Mouse (Mus musculus): ENCODE results near the gene Sfxn2. TPM values are rescaled to one million over a fixed set of nuclear protein-coding genes. Genes with fewer than 3 reads are reported as not detected.

Gene Sfxn2
- 9.4 and 10.0 TPM in 2 replicates for polyA plus RNA-seq (2015; fragmentation: Nextera tagmentation; extraction: Ambion mirVana)

DNA sequence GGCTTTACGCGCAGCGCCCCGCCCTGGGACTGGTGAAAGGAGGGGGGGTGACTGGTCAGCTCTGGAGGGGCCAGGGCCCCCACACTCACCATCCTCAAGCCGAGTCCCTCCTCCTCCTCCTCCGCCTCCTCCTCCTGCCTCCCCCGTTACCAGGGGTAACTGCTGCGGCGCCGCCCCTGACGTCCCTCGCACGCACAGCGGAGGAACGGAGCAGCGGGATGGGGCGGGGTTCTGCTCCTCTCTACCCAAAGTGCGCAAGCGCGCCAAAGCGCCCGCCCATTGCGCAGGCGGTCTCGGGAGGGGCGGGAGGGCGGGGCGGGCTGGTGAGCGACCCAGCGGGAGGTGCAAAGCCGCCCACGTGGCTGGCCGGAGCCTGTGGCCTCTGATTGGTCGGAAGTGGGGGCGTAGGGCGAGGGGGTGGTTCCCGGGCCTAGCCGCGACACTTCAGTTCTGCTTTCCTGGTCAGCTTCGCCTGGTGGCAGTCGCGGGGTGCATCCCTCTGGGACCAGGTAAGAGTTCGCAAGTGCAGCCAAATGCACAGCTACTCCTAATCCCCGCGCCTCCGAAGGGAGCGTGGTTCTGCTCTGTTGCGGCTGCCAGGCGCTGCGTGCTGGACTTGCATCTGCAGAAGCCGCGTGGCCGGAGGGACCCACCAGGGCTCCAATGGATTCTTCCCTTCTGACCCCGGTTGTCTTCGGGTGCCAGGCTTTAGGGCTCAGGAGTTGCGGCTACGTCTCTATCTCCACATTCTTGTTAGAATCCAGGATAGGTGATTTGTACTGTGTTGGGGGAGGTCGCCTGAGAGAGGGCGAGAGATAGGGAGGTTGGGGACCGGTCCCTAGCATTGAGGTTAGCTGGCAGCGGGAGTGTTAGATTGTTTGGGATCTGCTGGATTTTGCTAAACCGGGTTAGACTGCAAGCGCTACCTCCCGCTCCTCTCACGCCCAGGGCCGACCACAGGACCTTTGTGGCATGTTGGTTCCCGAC lies at the start of gene Sfxn2, which contains the start of gene Arl3:
TSS of gene Sfxn2 (plus strand) at position 415 of the 987 bp plus-strand sequence.
TSS of gene Arl3 (minus strand) at position 248 of the 987 bp plus-strand sequence.
- TF ChIP-seq EP300 (optimal IDR thresholded peaks at IDR 0.05) (no peak), CTCF (IDR thresholded peaks at IDR 0.05; ENCODE audit: low read depth) (peak; percentile 57)
- Histone ChIP-seq H3K4me2 (replicated peaks; ENCODE audit: low read depth) (peak within 1 kb of the TSS; percentile 79), H3K36me3 (ENCODE audit: control insufficient read depth, insufficient read depth, low read length) (no peaks in the 10 kb centered on the region), H3K9me3 (ENCODE audit: control insufficient read depth, low read length) (no peaks in the 10 kb centered on the region), H3K27me3 (ENCODE audit: control insufficient read depth, insufficient read depth, low read length) (no peaks in the 10 kb centered on the region), H3K9ac (ENCODE audit: low read length) (peak within 1 kb of the TSS; percentile 70), H3K4me1 (replicated peaks; ENCODE audit: control insufficient read depth, insufficient read depth) (no peaks in the 10 kb centered on the region), H3K27ac (replicated peaks) (peak within 1 kb of the TSS; percentile 71), H3K4me3 (ENCODE audit: low read depth, low read length) (peak within 1 kb of the TSS; percentile 72)
- ATAC-seq (ENCODE audit: low FRiP score, low TSS enrichment) (peak; percentile 98), DNase-seq (ENCODE audit: low spot score) (peak; percentile 98)
- WGBS = under 1% methylated on average over 63 of the region's 67 CpGs

- no peaks in the 10 kb centered on the region for H3K9me3 ChIP-seq (ENCODE audit: control insufficient read depth, low read length)
- H3K4me2 ChIP-seq (replicated peaks; ENCODE audit: low read depth) = peak overlapping the region; percentile 46
- peak overlapping the region; percentile 73 for H3K27ac ChIP-seq (replicated peaks)
- WGBS = 15% methylated on average over 20 of the region's 20 CpGs
- H3K4me1 ChIP-seq (replicated peaks; ENCODE audit: control insufficient read depth, insufficient read depth) = peaks cover 17% of the 10 kb centered on the region
- peak; percentile 66 for DNase-seq (ENCODE audit: low spot score)
- ATAC-seq (ENCODE audit: low FRiP score, low TSS enrichment) = peak; percentile 43
- peak overlapping the region; percentile 27; the same call in 1 of the 2 replicates for H3K9ac ChIP-seq (ENCODE audit: low read length)
- TF ChIP-seq CTCF (IDR thresholded peaks at IDR 0.05; ENCODE audit: low read depth) = no peak
- TF ChIP-seq EP300 (optimal IDR thresholded peaks at IDR 0.05) = no peak
- no peak overlapping the region; the same call in 1 of the 2 replicates for H3K4me3 ChIP-seq (ENCODE audit: low read depth, low read length)
- no peaks in the 10 kb centered on the region for H3K36me3 ChIP-seq (ENCODE audit: control insufficient read depth, insufficient read depth, low read length)
- no peaks in the 10 kb centered on the region for H3K27me3 ChIP-seq (ENCODE audit: control insufficient read depth, insufficient read depth, low read length)
These were observed 49.5 kb upstream of the Sfxn2 start for GRCm38 (mm10) chr19:46523480-46524151.

- DNase-seq (ENCODE audit: low spot score) (no peak), ATAC-seq (ENCODE audit: low FRiP score, low TSS enrichment) (no peak; the same call in 1 of the 2 replicates)
- Histone ChIP-seq H3K4me2 (replicated peaks; ENCODE audit: low read depth) (peak overlapping the region; percentile 46), H3K4me1 (replicated peaks; ENCODE audit: control insufficient read depth, insufficient read depth) (peaks cover 19% of the 10 kb centered on the region), H3K9ac (ENCODE audit: low read length) (0 out of 2 replicates have a peak overlapping the region, but pooled peaks have one; percentile 27), H3K9me3 (ENCODE audit: control insufficient read depth, low read length) (no peaks in the 10 kb centered on the region), H3K36me3 (ENCODE audit: control insufficient read depth, insufficient read depth, low read length) (no peaks in the 10 kb centered on the region), H3K27ac (replicated peaks) (peak overlapping the region; percentile 73), H3K27me3 (ENCODE audit: control insufficient read depth, insufficient read depth, low read length) (no peaks in the 10 kb centered on the region), H3K4me3 (ENCODE audit: low read depth, low read length) (no peak overlapping the region; the same call in 1 of the 2 replicates)
- 19% methylated on average over 6 of the region's 6 CpGs for WGBS
- TF ChIP-seq CTCF (IDR thresholded peaks at IDR 0.05; ENCODE audit: low read depth) (no peak), EP300 (optimal IDR thresholded peaks at IDR 0.05) (no peak)
These were observed 49.0 kb upstream of the Sfxn2 start for GRCm38 (mm10) chr19:46524152-46524544.

GRCm38 (mm10) chr19:46524601-46525321 lies 48.4 kb upstream of the Sfxn2 start:
- WGBS = 31% methylated on average over 14 of the region's 14 CpGs
- H3K4me3 ChIP-seq (ENCODE audit: low read depth, low read length) = no peak overlapping the region
- H3K27me3 ChIP-seq (ENCODE audit: control insufficient read depth, insufficient read depth, low read length) = no peaks in the 10 kb centered on the region
- no peaks in the 10 kb centered on the region for H3K9me3 ChIP-seq (ENCODE audit: control insufficient read depth, low read length)
- peaks cover 25% of the 10 kb centered on the region for H3K4me1 ChIP-seq (replicated peaks; ENCODE audit: control insufficient read depth, insufficient read depth)
- no peaks in the 10 kb centered on the region for H3K36me3 ChIP-seq (ENCODE audit: control insufficient read depth, insufficient read depth, low read length)
- H3K4me2 ChIP-seq (replicated peaks; ENCODE audit: low read depth) = peak overlapping the region; percentile 46
- TF ChIP-seq CTCF (IDR thresholded peaks at IDR 0.05; ENCODE audit: low read depth) (peak; percentile 61), EP300 (optimal IDR thresholded peaks at IDR 0.05) (no peak)
- H3K9ac ChIP-seq (ENCODE audit: low read length) = no peak overlapping the region
- DNase-seq (ENCODE audit: low spot score) = peak; percentile 82
- ATAC-seq (ENCODE audit: low FRiP score, low TSS enrichment) = peak; percentile 83
- H3K27ac ChIP-seq (replicated peaks) = peak overlapping the region; percentile 73

Measured in stomach, postnatal 0 days (tissue).